8 mouse cellular contexts compared by ENCODE assay signal in genomic region chr4:46038591-46038891, GRCm38 (mm10). TPM values are rescaled to one million over a fixed set of nuclear protein-coding genes. Genes with fewer than 3 reads are reported as not detected.
DNase-seq lines count a peak whose midpoint lies in the region; ATAC-seq and TF ChIP-seq lines count a peak whose summit lies in the region.

No protein-coding gene starts in this region.

- no peak for TF ChIP-seq CTCF in layer of hippocampus, adult 2 months (conservative IDR thresholded peaks at IDR 0.05)
- TF ChIP-seq CTCF in embryonic fibroblast, embryonic 13.5 days (IDR thresholded peaks at IDR 0.05; ENCODE audit: borderline replicate concordance, insufficient read depth, low read length) = no peak

- H3K4me3 ChIP-seq in layer of hippocampus, adult 2 months = peak overlapping the region; percentile 83
- peak overlapping the region; percentile 51; the same call in 1 of the 2 replicates for H3K4me3 ChIP-seq in embryonic fibroblast, embryonic 13.5 days (ENCODE audit: insufficient read depth, low read length)
- peak overlapping the region; percentile 61 for H3K4me3 ChIP-seq in limb, embryonic 13.5 days
- peak overlapping the region; percentile 50 for H3K4me3 ChIP-seq in neural tube, embryonic 14.5 days (ENCODE audit: low read depth, low read length)

- H3K9me3 ChIP-seq in limb, embryonic 13.5 days = no peaks in the 10 kb centered on the region
- no peaks in the 10 kb centered on the region for H3K9me3 ChIP-seq in neural tube, embryonic 14.5 days (ENCODE audit: control insufficient read depth, low read length)

- peaks cover 71% of the 10 kb centered on the region for H3K27me3 ChIP-seq in limb, embryonic 13.5 days
- peaks cover 21% of the 10 kb centered on the region for H3K27me3 ChIP-seq in neural tube, embryonic 14.5 days (ENCODE audit: control insufficient read depth, insufficient read depth, low read length)

- peak overlapping the region; percentile 94 for H3K27ac ChIP-seq in layer of hippocampus, adult 2 months
- H3K27ac ChIP-seq in embryonic fibroblast, embryonic 13.5 days (ENCODE audit: insufficient read depth, low read length) = no peak overlapping the region
- H3K27ac ChIP-seq in limb, embryonic 13.5 days = no peak overlapping the region
- H3K27ac ChIP-seq in neural tube, embryonic 14.5 days (ENCODE audit: low read depth, low read length) = no peak overlapping the region

- peak overlapping the region; percentile 65 for H3K9ac ChIP-seq in limb, embryonic 13.5 days
- H3K9ac ChIP-seq in neural tube, embryonic 14.5 days (replicated peaks; ENCODE audit: low read depth, low read length) = no peak overlapping the region

- WGBS in limb, embryonic 13.5 days = 8% methylated on average over 12 of the region's 12 CpGs
- WGBS in neural tube, embryonic 14.5 days = 14% methylated on average over 12 of the region's 12 CpGs

- H3K4me1 ChIP-seq in embryonic fibroblast, embryonic 13.5 days (ENCODE audit: control insufficient read depth, insufficient read depth, low read length) = peaks cover 6% of the 10 kb centered on the region; the same call in 1 of the 2 replicates
- peaks cover 24% of the 10 kb centered on the region for H3K4me1 ChIP-seq in limb, embryonic 13.5 days
- peaks cover 4% of the 10 kb centered on the region for H3K4me1 ChIP-seq in neural tube, embryonic 14.5 days (ENCODE audit: control insufficient read depth, insufficient read depth, low read length)

- H3K36me3 ChIP-seq in limb, embryonic 13.5 days = no peaks in the 10 kb centered on the region
- H3K36me3 ChIP-seq in neural tube, embryonic 14.5 days (ENCODE audit: control insufficient read depth, insufficient read depth, low read length) = no peaks in the 10 kb centered on the region

- peak overlapping the region; percentile 99 for H3K4me2 ChIP-seq in limb, embryonic 13.5 days (replicated peaks)
- peak overlapping the region; percentile 98 for H3K4me2 ChIP-seq in neural tube, embryonic 14.5 days (ENCODE audit: low read depth, low read length)

- ATAC-seq in limb, embryonic 13.5 days (ENCODE audit: low FRiP score, low read depth) = no peak
- ATAC-seq in neural tube, embryonic 14.5 days (ENCODE audit: low read depth) = no peak
- no peak for ATAC-seq in granulocyte monocyte progenitor cell, adult 5-6 weeks (replicated peaks; ENCODE audit: poor library complexity, severe bottlenecking)

- TF ChIP-seq POLR2A in embryonic fibroblast, embryonic 13.5 days (IDR thresholded peaks at IDR 0.05; ENCODE audit: low read depth, low read length) = no peak

- no peak for DNase-seq in layer of hippocampus, adult 2 months (ENCODE audit: low spot score in 2 of 2)
- DNase-seq in layer of hippocampus, adult 11-12 months (ENCODE audit: low spot score) = no peak
- DNase-seq in layer of hippocampus, postnatal 14 days (ENCODE audit: low spot score in 2 of 2) = no peak
- no peak for DNase-seq in gastrocnemius, postnatal 25 days

RNA-seq across cellular contexts. Expression of gene Tmod1, which starts 0.2 kb away (rescaled TPM):
- 10 to 100 TPM; 21.5 to 25.9 TPM for total RNA-seq in layer of hippocampus, adult 2 months (2021)
- 0.15 and 0.56 TPM in 2 replicates for polyA plus RNA-seq in embryonic fibroblast, embryonic 13.5 days (2011; ENCODE audit: insufficient read length, low read depth, missing spikeins)
- polyA plus RNA-seq in limb, embryonic 13.5 days (2015; fragmentation: Nextera tagmentation; extraction: Ambion mirVana) = 9.9 and 10.2 TPM in 2 replicates
- polyA plus RNA-seq in neural tube, embryonic 14.5 days (2014; fragmentation: Nextera tagmentation; extraction: Ambion mirVana) = 2.1 and 3.3 TPM in 2 replicates
- not detected in 2 replicates for total RNA-seq in granulocyte monocyte progenitor cell, adult 5-6 weeks (2014; fragmentation: Nextera tagmentation)
- 0.04 TPM in 1 of 2 replicates, not detected in the other for total RNA-seq in granulocyte monocyte progenitor cell, adult 5-6 weeks (2017)
- 10 to 100 TPM; 11.9 to 13.5 TPM for total RNA-seq in layer of hippocampus, postnatal 14 days (2021)
- total RNA-seq in gastrocnemius, postnatal 25 days (2021) = 100 to 1,000 TPM; 205 to 220 TPM

Comparison
In these comparisons a context has a peak if more than half of its experiments do, and no peak if none do; other contexts are left out.
1. RNA of gene Tmod1, which starts 0.2 kb away (total RNA-seq): 205 to 220 TPM in gastrocnemius, postnatal 25 days, 21.5 to 25.9 TPM in layer of hippocampus, adult 2 months and 11.9 to 13.5 TPM in layer of hippocampus, postnatal 14 days; 0.04 TPM in granulocyte monocyte progenitor cell, adult 5-6 weeks; every median in the first group is over 10 times any median in the second.
2. Peak in every context shown above with its lines, with median percentiles within 50 percentile points of each other: H3K4me3 ChIP-seq.